Mouse (Mus musculus) neural tube, embryonic 14.5 days (tissue): ENCODE results near the gene Tnfrsf12a. TPM values are rescaled to one million over a fixed set of nuclear protein-coding genes. Genes with fewer than 3 reads are reported as not detected.
A peak's percentile ranks its signal among the peaks of the same experiment; 100 is the strongest.

ENCODE experiments used
- ATAC-seq: fragments of 200-750 bp; cut with Nextera tagmentation; 2 replicates; pipeline ENCODE4 v1.8.0; 2017; ENCODE audit warnings: low read depth, mild to moderate bottlenecking, moderate TSS enrichment, moderate library complexity
- H3K27ac ChIP-seq: fragments of 300-500 bp; sonication (generic); 2 replicates; pipeline ENCODE4 v1.5.1; 2014; ENCODE audit warnings: low read depth, mild to moderate bottlenecking, control low read depth, low read length, moderate library complexity, mixed read lengths
- H3K27me3 ChIP-seq: fragments of 300-500 bp; sonication (generic); 2 replicates; pipeline ENCODE4 v1.6.1; 2014; ENCODE audit warnings: low read length; ENCODE audit not compliant: control insufficient read depth, insufficient read depth
- H3K36me3 ChIP-seq: fragments of 300-500 bp; sonication (generic); 2 replicates; pipeline ENCODE4 v1.6.1; 2014; ENCODE audit warnings: low read length, mixed read lengths; ENCODE audit not compliant: control insufficient read depth, insufficient read depth
- H3K4me1 ChIP-seq: fragments of 300-500 bp; sonication (generic); 2 replicates; pipeline ENCODE4 v1.6.1; 2014; ENCODE audit warnings: low read length; ENCODE audit not compliant: control insufficient read depth, insufficient read depth
- H3K4me2 ChIP-seq: fragments of 300-500 bp; sonication (generic); 2 replicates; pipeline ENCODE4 v1.6.1; 2014; ENCODE audit warnings: mild to moderate bottlenecking, low read depth, low read length, control low read depth
- H3K4me3 ChIP-seq: fragments of 300-500 bp; sonication (generic); 2 replicates; pipeline ENCODE4 v1.5.1; 2014; ENCODE audit warnings: low read depth, low read length, control low read depth, mixed read lengths
- H3K9ac ChIP-seq: fragments of 300-500 bp; sonication (generic); replicated peaks from 2 replicates; pipeline ENCODE4 v1.6.1; 2014; ENCODE audit warnings: low read depth, mild to moderate bottlenecking, control low read depth, low read length, mixed read lengths
- H3K9me3 ChIP-seq: fragments of 300-500 bp; sonication (generic); 2 replicates; pipeline ENCODE4 v1.6.1; 2016; ENCODE audit warnings: low read length; ENCODE audit not compliant: control insufficient read depth
- WGBS: fragments of 180-500 bp; shearing (Covaris S2); extraction: QIAGEN DNeasy Blood & Tissue Kit; methylation state at CpG from one replicate; pipeline ENCODE4 v1.1.7; 2014; 5-methylcytosine and 5-hydroxymethylcytosine counted together
- polyA plus RNA-seq: library from polyadenylated mRNA; unstranded; fragments of >200 nt; fragmentation: Nextera tagmentation; extraction: Ambion mirVana; gene quantifications from 2 replicates; pipeline ENCODE4 v1.2.1, GENCODE M21; 2014

Tnfrsf12a gene
- 2.6 and 3.8 TPM in 2 replicates for polyA plus RNA-seq

- Histone ChIP-seq H3K9ac (peak within 1 kb of the TSS; percentile 37; the same call in 1 of the 2 replicates), H3K4me3 (peak within 1 kb of the TSS; percentile 39), H3K36me3 (no peaks in the 10 kb centered on the region), H3K4me2 (peak within 1 kb of the TSS; percentile 82), H3K27me3 (peaks cover 22% of the 10 kb centered on the region), H3K27ac (no peak within 1 kb of the TSS; the same call in 1 of the 2 replicates), H3K9me3 (no peaks in the 10 kb centered on the region), H3K4me1 (peaks cover 10% of the 10 kb centered on the region; the same call in 1 of the 2 replicates)
- no peak for ATAC-seq
- under 1% methylated on average over 34 of the region's 34 CpGs for WGBS
Measured at GRCm38 (mm10) chr17:23677236-23677679, at the start of gene Tnfrsf12a. Gene Tnfrsf12a, minus strand, starts transcription at chr17:23677468.

GRCm38 (mm10) chr17:23726758-23727142 lies 49.5 kb upstream of the Tnfrsf12a start:
- Histone ChIP-seq H3K9ac (peak overlapping the region; percentile 66), H3K9me3 (no peaks in the 10 kb centered on the region), H3K4me1 (peaks cover 6% of the 10 kb centered on the region; the same call in 1 of the 2 replicates), H3K27ac (peak overlapping the region; percentile 34; the same call in 1 of the 2 replicates), H3K27me3 (no peaks in the 10 kb centered on the region), H3K4me3 (peak overlapping the region; percentile 74), H3K4me2 (peak overlapping the region; percentile 94), H3K36me3 (no peaks in the 10 kb centered on the region)
- ATAC-seq, result peak; percentile 83
- WGBS, result 1% methylated on average over 13 of the region's 20 CpGs

GRCm38 (mm10) chr17:23725999-23726757 lies 48.9 kb upstream of the Tnfrsf12a start, which contains the start of gene Pkmyt1:
Gene Pkmyt1, plus strand, starts transcription at chr17:23726336.
- H3K4me3 ChIP-seq, result peak within 1 kb of the TSS; percentile 74
- no peaks in the 10 kb centered on the region for H3K27me3 ChIP-seq
- H3K4me1 ChIP-seq, result peaks cover 6% of the 10 kb centered on the region; the same call in 1 of the 2 replicates
- H3K9me3 ChIP-seq, result no peaks in the 10 kb centered on the region
- WGBS, result 2% methylated on average over 61 of the region's 73 CpGs
- no peaks in the 10 kb centered on the region for H3K36me3 ChIP-seq
- peak within 1 kb of the TSS; percentile 94 for H3K4me2 ChIP-seq
- peak; percentile 94 for ATAC-seq
- peak within 1 kb of the TSS; percentile 34 for H3K27ac ChIP-seq
- peak within 1 kb of the TSS; percentile 66 for H3K9ac ChIP-seq

- Histone ChIP-seq H3K4me2 (peak overlapping the region; percentile 94), H3K27ac (no peak overlapping the region), H3K9ac (peak overlapping the region; percentile 66), H3K9me3 (no peaks in the 10 kb centered on the region), H3K27me3 (no peaks in the 10 kb centered on the region), H3K4me3 (peak overlapping the region; percentile 74), H3K4me1 (peaks cover 6% of the 10 kb centered on the region; the same call in 1 of the 2 replicates), H3K36me3 (no peaks in the 10 kb centered on the region)
- 61% methylated on average over 4 of the region's 4 CpGs for WGBS
- no peak for ATAC-seq
Measured at GRCm38 (mm10) chr17:23725477-23725876, 48.2 kb upstream of the Tnfrsf12a start.

- no peak within 1 kb of the TSS for H3K27ac ChIP-seq
- no peaks in the 10 kb centered on the region for H3K36me3 ChIP-seq
- no peak for ATAC-seq
- no peak within 1 kb of the TSS for H3K4me2 ChIP-seq
- H3K27me3 ChIP-seq, result no peaks in the 10 kb centered on the region
- no peak within 1 kb of the TSS for H3K9ac ChIP-seq
- H3K4me1 ChIP-seq, result peaks cover 6% of the 10 kb centered on the region; the same call in 1 of the 2 replicates
- H3K9me3 ChIP-seq, result no peaks in the 10 kb centered on the region
- no peak within 1 kb of the TSS for H3K4me3 ChIP-seq
- WGBS, result 76% methylated on average over 7 of the region's 7 CpGs
Measured at GRCm38 (mm10) chr17:23722376-23723125, 45.3 kb upstream of the Tnfrsf12a start, which contains the start of gene 1520401A03Rik. Gene 1520401A03Rik, minus strand, starts transcription at chr17:23722783.

DNA sequence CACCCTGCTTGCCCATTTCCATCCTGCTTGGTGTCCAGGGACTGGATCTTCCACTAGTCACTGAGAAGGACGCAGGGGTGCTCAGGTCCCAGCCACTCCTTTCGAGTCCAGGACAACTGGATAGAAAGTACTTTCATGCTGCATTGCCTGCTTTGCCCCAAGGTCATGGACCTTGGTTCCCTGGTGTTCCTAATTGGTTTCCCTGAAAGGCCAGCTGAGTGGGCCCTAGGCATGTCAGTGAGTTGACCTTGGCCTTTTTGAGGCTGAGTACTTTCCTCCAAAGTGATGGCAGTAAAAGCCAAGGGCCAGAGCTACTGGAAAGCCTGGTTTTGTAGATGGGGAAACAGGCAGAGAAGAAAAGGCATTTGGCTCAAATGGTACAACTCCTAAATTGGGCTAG lies 44.6 kb upstream of the Tnfrsf12a start:
- H3K27ac ChIP-seq, result no peak overlapping the region
- ATAC-seq, result no peak
- peaks cover 4% of the 10 kb centered on the region; the same call in 1 of the 2 replicates for H3K4me1 ChIP-seq
- H3K9ac ChIP-seq, result no peak overlapping the region
- WGBS, result 85% methylated on average over 2 of the region's 2 CpGs
- H3K9me3 ChIP-seq, result no peaks in the 10 kb centered on the region
- no peak overlapping the region for H3K4me2 ChIP-seq
- no peak overlapping the region for H3K4me3 ChIP-seq
- no peaks in the 10 kb centered on the region for H3K36me3 ChIP-seq
- no peaks in the 10 kb centered on the region for H3K27me3 ChIP-seq

DNA sequence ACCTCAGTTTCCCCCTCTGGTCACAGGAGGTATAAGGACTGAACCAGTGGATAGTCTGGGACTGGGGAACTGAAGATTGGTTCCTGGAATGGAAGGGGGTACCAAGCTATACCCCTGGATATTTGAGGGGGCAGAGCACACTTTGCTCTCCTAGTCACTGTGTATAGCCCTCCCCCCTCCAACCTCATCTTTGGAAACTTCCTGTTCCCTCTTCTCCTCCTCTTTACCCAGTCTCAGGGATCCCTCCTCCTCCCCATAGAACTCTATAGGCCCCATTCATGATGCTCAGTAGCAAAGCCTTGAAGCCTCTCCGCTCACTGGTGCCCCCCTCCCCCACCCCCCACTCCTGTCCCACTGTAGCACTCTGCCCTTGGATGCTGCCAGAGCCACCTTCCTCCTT lies 42.2 kb upstream of the Tnfrsf12a start:
- no peak overlapping the region for H3K4me2 ChIP-seq
- WGBS, result 13% methylated on average over 1 of the region's 1 CpGs
- no peak overlapping the region for H3K27ac ChIP-seq
- no peak overlapping the region for H3K4me3 ChIP-seq
- ATAC-seq, result no peak
- no peaks in the 10 kb centered on the region for H3K36me3 ChIP-seq
- H3K27me3 ChIP-seq, result no peaks in the 10 kb centered on the region
- H3K9ac ChIP-seq, result no peak overlapping the region
- no peaks in the 10 kb centered on the region for H3K4me1 ChIP-seq
- no peaks in the 10 kb centered on the region for H3K9me3 ChIP-seq

GRCm38 (mm10) chr17:23717003-23717402 lies 39.7 kb upstream of the Tnfrsf12a start:
- Histone ChIP-seq H3K27ac (no peak overlapping the region), H3K36me3 (no peaks in the 10 kb centered on the region), H3K4me3 (no peak overlapping the region), H3K27me3 (no peaks in the 10 kb centered on the region), H3K4me1 (no peaks in the 10 kb centered on the region), H3K9ac (no peak overlapping the region), H3K4me2 (no peak overlapping the region), H3K9me3 (no peaks in the 10 kb centered on the region)
- WGBS, result 61% methylated on average over 2 of the region's 2 CpGs
- no peak for ATAC-seq
